Mouse (Mus musculus): ENCODE data around the gene Arvcf.

- TF ChIP-seq CTCF (IDR thresholded peaks at IDR 0.05; ENCODE audit: low read depth) (no peak), EP300 (IDR thresholded peaks at IDR 0.05; ENCODE audit: low read depth) (no peak)
These were observed 68.2 kb downstream of the Arvcf start for GRCm38 (mm10) chr16:18416094-18416761.
